Mouse (Mus musculus) cerebellum, adult 8-10 months (tissue): ENCODE data around the gene Polr2f.

ENCODE experiments used
- DNase-seq: peaks from one replicate; pipeline ENCODE4 v3.0.0; 2022

The Polr2f gene

DNA sequence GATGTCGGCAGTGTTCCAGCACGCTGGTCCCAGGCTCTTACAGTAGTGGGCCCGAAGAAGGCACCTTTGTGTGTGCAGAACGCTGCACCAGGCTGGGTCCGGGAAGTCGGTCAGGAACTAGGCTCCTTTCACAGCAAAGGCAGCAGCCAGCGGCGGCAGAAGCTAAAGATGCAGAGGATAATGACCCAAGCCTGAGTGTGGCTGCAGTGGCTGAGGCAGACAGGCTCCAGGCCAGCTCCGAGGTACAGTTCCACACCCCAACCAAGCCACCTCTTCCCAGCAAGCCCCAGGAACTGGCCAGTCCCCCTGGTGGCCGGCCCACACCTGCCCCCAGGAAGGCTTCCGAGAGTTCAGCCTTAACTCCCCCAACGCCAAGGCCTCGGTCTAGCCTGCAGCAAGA, 18.3 kb upstream of the Polr2f start:
- no peak for DNase-seq

DNA sequence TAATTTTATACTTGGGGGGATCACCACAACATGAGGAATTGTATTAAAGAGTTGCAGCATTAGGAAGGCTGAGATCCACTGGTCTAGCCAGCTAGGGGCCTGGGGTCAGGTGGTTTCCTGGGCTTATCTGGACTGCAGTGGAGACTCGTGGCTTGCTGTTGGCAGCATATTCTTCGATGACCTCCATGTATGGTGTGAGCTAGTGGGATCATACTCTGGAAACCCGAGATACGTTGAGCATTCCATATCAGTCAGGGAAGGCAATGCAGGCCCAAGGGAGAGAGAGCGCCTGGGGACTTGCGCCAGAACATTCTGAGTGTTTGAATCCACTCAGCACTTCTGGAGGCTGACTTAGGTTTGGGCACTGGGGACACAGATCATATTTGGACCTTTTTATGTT, 17.1 kb upstream of the Polr2f start:
- no peak for DNase-seq

DNA sequence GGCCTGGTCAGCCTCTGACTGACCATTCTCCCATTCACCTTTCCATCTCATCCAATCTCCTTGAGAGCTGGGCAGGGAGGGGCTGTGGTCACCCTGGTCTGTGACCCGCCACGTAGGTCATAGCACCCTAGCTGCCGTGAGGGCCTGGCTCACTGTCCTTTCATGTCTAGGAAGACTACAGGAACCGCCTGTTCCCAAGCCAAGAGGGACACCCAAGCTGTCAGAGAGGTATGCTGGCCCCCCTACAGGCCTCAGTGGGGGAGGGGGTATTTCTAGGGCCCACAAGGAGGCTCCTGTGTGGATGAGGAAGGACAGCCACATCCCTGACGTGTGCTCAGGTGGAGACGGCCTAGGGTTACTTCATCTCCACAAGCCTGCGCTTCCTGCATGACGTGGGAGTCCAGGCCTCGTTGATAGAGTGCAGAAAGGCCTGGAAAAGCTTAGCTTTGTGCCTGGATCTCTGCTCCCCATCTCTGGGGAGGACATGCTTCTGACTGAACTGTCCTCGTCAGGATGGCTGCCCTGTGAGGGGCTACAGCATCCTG, 16.4 kb upstream of the Polr2f start:
- no peak for DNase-seq

DNA sequence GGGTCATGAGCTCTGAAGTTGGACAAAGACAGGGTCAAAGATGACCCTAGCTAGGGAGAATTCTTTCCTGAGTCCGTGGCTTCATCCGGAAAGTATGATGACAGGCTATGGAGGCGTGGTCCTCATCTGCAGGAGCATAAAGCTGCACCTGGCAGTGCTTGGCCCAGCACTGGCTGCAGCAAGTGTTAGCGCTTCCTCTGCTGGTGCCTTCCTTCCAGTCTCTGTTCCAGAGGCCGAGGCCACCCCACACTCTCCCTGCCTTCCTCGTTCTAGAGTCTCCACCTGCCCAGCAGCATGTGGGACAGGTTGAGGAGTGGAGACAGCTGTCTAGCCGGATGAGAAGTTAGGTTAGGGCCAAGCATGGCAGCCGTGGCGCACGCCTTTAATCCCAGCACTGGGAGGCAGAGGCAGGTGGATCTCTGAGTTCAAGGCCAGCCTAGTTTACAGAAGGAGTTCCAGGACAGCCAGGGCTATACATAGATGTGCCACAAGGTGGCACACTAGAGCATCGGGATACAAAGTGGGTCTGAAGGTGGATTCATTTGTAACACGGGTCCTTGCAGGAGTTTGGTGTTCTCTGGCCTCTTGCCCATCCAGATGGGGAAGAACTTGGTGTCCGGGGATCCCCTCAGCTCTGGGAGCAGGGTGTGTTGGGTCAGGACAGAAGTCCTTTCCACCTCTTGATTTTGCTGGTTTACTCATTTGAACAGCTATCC, 14.4 kb upstream of the Polr2f start:
- peak; percentile 53 for DNase-seq

GRCm38 (mm10) chr15:79127101-79127500, 13.7 kb upstream of the Polr2f start:
- DNase-seq = no peak

- DNase-seq = no peak
Observed at GRCm38 (mm10) chr15:79128208-79128607, 12.6 kb upstream of the Polr2f start.

DNA sequence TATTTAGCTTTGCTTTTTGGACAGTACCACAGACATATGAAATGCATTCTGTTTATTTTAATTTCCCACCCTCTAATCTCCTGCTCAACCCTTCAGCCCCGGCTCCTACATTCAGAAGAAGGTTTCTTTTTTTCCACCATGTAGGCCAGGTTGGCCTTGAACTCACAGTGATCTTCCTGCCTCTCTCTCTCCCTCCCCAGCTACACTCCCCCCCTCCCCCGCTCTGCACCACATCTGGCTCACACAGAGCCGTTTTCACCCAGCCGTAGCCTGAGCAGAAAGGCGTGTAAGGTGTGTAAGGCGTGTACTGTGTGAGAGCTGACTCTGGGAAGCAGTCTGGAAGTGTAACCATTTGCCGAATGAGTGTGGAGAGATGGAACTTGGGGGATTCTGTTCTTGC, 11.5 kb upstream of the Polr2f start:
- DNase-seq = no peak

GRCm38 (mm10) chr15:79130782-79131181, 10.0 kb upstream of the Polr2f start:
- no peak for DNase-seq

- DNase-seq = peak; percentile 88
Observed at GRCm38 (mm10) chr15:79131442-79131841, 9.4 kb upstream of the Polr2f start.

DNA sequence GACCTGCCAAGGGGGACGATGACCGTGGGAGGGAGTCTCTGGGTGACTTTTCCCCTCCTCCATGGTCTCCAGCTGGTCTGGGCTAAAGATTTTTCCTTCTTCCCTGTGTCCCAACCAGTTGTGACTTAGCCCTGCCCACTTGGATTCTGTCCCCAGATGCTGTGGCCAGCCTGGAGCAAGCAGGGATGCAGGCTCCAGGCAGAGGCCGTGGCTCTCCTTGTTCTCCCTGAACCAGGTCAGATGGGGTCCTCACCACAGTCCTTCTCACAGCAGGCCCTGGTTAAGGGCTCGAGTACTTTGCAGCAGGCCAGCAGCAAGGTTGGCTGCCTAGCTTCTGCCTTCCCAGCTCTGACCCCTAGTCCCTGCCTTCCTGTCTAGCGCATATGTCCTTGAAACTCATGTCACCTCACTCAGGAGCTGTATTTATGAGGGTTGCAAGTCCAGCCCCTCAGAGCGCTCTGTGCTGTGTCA, 7.6 kb upstream of the Polr2f start:
- no peak for DNase-seq

GRCm38 (mm10) chr15:79134496-79135270, 6.1 kb upstream of the Polr2f start:
- DNase-seq = no peak

DNA sequence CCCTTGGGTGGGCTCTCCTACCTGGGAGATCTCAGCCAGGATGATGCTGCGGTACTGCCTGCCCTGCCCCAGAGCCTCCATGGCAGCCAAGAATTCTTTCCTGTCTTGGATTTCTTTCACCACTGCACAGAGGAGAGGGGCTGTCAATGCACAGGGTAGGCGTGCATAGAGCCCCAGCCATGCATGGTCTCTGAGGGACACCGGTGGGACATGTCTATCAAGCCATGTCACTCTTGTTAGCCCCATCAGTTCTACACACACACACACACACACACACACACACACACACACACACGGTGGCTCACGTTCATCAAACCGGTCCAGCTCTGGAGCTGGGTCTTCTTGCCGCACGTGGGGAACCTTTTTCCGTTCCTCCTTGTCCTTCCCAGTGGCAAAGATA, 5.5 kb upstream of the Polr2f start:
- no peak for DNase-seq

DNA sequence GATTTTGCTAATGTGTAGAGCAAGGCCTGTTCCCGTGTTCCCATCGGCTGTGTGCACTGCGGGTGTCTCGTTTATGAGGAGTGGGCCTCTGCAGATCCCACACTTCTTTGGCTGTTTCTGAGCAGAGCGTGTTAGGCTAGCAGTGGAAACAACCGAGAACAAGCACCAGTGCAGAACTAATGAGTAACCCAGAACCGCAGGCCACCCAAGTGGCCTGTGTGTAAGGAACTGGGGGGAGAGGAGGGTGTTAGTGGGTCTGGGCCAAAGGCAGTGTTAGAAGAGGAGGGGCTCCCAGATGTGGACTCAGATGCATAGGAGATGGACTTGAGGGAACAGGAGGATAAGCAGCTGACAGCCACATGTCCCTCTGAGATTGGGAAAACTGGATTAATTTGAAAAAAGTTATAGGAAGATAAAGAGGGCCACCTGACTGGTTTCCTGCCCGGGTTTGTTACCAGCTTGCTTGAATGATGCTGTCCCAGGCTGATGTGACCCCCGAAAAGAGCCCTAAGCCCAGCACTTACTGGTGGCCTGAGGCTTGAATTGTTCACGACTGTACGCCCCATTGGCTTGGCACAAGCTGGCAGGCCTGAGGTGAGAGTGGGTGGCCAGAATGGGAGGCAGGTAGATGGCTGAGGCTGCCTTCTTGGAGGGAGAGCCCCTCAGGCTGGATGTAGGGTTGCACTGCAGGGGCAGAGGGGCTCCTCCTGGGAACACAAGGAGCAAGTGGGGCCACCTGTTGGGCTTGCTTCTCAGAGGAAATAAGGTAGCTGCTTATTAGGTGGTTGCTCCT, 4.8 kb upstream of the Polr2f start:
- no peak for DNase-seq

DNA sequence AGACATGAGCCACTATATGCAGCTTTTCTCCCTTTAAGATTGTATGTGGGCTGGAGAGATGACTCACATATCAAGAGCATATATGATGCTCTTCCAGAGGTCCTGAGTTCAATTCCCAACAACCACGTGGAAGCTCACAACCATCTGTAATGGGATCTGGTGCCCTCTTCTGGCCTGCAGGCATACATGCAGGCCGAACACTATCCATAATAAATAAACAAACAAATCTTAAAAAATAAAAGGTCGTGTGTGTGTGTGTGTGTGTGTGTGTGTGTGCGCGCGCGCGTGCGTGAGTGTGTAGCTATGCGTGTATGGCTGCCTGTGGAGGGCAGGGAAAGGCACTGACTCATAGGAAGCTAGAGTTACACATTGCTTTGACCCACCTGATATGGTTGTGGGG, 1.2 kb upstream of the Polr2f start:
- DNase-seq = no peak

DNA sequence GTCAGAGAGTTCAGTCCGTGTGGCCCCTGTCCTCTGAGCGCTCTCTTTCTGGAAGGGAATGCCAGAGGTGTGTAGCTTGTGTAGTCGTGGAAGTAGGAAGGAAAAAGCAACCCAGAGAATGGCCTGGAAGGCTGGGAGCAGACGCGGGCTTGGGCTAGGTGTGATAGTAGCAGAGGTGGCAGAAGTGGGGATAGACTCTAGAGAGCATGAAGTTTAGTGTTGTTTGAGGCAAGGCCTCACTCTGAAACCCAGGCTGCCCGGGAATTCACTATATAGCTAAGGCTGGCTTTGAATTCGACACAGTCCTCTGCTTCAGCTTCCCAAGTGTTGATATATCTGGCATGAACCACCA, 733 bp downstream of the Polr2f start:
- no peak for DNase-seq

DNA sequence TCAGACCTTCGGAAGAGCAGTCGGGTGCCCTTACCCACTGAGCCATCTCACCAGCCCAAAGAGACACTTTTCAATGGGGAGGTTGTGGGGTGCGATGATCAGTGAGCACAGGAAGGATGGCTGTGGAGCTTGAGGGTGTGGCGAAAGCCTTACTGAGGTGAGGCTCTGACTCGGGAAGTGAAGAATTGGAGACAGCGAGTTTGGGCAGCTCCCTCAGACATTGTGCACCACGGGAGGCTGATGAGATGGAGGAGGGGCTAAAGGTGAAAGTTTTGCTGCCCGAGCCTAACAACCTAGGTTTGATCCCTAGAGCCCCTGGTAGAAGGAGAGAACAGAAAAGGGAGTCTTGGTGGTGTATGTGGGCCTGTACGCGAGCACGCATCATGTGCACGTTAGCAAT, 2.5 kb downstream of the Polr2f start:
- DNase-seq = no peak

- no peak for DNase-seq
Observed at GRCm38 (mm10) chr15:79144021-79144420, 3.2 kb downstream of the Polr2f start.

- no peak for DNase-seq
Observed at GRCm38 (mm10) chr15:79145522-79145921, 4.7 kb downstream of the Polr2f start.

DNA sequence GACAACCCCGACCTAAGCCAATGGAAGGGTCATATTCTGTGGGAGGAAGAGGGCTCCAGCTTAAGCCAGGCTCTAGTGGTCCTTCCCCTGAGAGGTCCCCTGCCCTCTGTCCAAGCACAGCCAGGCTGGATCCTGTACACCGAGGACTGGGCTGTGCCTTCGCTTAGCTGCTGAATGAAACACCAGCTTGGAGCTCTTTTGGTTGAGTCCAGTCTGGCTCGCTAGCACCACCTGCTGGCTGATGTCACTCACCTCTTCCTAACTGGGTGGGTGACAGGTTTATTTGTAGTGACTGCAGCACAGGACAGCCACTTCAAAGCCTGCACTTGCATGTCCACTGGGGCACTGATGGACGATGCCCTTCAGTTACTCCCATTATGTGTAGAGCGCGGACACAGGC, 7.7 kb downstream of the Polr2f start:
- peak; percentile 79 for DNase-seq

DNA sequence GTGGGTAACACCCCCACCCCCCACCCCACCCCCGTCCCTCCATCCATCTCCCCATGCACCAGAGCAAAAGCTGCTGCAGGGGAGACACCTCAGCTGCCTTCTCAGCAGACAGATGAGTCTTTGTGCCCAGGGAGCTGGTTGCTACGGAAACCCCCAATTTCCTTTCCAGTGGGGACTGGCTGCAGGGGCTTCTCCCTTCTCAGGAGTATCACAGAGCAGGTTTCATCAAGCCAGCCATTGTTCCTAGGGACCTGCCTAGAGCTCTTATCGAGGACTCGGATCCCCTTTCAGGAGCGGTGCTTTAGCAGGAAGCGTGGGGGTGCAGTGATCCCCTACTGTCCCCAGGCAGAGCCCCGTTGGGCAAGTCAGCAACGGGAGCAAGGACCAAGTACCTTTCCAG, 11.1 kb downstream of the Polr2f start:
- DNase-seq = no peak

DNA sequence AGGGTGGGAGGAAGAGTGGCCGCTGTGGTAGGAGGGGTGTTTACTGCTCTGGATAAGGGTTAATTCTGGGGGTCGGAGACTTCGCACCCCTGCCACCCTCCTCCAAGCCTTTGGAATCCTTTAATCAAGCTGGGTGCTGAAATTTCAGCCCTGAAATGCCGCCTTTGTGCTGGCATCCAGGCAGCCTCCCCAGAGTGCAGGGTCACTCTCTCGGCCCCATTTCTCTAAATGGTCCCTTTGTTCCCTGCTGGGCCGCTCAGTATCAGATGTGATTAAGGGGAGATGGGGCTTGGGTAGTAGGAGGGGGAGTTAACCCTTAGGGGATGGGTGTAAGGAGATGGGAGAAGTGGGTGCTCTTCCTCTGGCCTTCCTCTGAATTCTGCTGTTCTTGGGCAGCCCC, 11.9 kb downstream of the Polr2f start:
- no peak for DNase-seq

GRCm38 (mm10) chr15:79155572-79155971, 14.8 kb downstream of the Polr2f start:
- no peak for DNase-seq

GRCm38 (mm10) chr15:79162301-79162700, 21.5 kb downstream of the Polr2f start:
- no peak for DNase-seq
